Mouse (Mus musculus): ENCODE measurements around the gene Gm6583. TPM values are rescaled to one million over a fixed set of nuclear protein-coding genes. Genes with fewer than 3 reads are reported as not detected.

The Gm6583 gene
- not detected for polyA plus RNA-seq (2015; fragmentation: Illumina TruSeq; extraction: RNeasy Lipid Tissue Mini Kit (QIAGEN cat#74804); ENCODE audit: insufficient read depth, low read depth, low replicate concordance)

GRCm38 (mm10) chr5:112355910-112356309 is at the start of gene Gm6583:
Gm6583 (minus strand) TSS chr5:112356033.

GRCm38 (mm10) chr5:112394779-112395443 is 39.1 kb upstream of the Gm6583 start, which contains the start of gene Asphd2:
Asphd2 (minus strand) TSS chr5:112394866.

DNA sequence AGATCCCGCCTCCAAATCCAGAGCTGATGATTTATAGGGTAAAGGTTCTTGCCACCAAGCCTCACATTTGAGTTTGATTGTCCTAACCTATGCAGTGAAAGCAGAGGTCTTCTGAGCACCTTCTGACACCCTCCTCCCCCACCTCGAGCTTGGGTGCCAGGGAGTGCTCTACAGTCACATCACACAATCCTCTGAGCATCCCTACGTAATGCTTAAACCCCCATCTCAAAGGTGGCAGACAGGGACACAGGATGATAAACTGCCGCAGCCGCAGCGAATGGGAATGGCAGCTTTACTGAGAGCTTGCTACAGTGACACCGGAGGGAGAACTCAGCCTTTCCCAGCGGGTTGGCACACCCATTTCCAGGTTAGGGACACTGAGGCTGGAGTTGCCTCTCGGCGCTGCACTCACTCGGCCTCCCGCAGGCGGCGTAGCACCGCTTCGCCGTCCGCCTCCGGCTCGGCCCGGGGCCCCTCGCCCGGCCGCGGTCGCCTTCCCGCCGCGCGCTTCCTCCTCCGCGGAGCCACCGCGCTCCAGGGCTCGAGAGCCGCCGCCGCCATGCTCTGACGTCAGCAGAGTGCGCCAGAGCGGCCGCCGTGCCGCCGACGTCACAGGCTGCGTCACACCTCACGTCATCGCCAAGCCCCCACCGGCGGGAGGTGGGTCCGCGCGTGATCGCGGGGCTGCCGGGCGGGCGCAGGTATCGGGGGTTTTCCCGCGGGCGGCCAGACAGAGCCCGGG is 13.2 kb downstream of the Gm6583 start, which contains the start of the genes Srrd and Hps4:
Gene Srrd, minus strand, starts transcription at position 578 of the 742 bp plus-strand sequence.
Gene Hps4, plus strand, starts transcription at position 621 of the 742 bp plus-strand sequence.

GRCm38 (mm10) chr5:112325546-112326445 is 30.0 kb downstream of the Gm6583 start, which contains the start of gene Tfip11:
Tfip11 (plus strand) TSS chr5:112326358.

Other genes with a start within 250 kb of the Gm6583 start
- gene Cryba4, start 103.5 kb downstream of the Gm6583 start, polyA plus RNA-seq (2015; fragmentation: Illumina TruSeq; extraction: RNeasy Lipid Tissue Mini Kit (QIAGEN cat#74804); ENCODE audit: insufficient read depth, low read depth, low replicate concordance): not detected
- gene Crybb1, start 100.2 kb downstream of the Gm6583 start, polyA plus RNA-seq (2015; fragmentation: Illumina TruSeq; extraction: RNeasy Lipid Tissue Mini Kit (QIAGEN cat#74804); ENCODE audit: insufficient read depth, low read depth, low replicate concordance): not detected
- gene Tpst2, start 79.3 kb downstream of the Gm6583 start, polyA plus RNA-seq (2015; fragmentation: Illumina TruSeq; extraction: RNeasy Lipid Tissue Mini Kit (QIAGEN cat#74804); ENCODE audit: insufficient read depth, low read depth, low replicate concordance): 28.0 TPM
- 5.8 TPM for gene Tfip11, start 29.7 kb downstream of the Gm6583 start, polyA plus RNA-seq (2015; fragmentation: Illumina TruSeq; extraction: RNeasy Lipid Tissue Mini Kit (QIAGEN cat#74804); ENCODE audit: insufficient read depth, low read depth, low replicate concordance)
- 3.8 TPM for gene Srrd, start 13.0 kb downstream of the Gm6583 start, polyA plus RNA-seq (2015; fragmentation: Illumina TruSeq; extraction: RNeasy Lipid Tissue Mini Kit (QIAGEN cat#74804); ENCODE audit: insufficient read depth, low read depth, low replicate concordance)
- 16.8 TPM for gene Hps4, start 12.9 kb downstream of the Gm6583 start, polyA plus RNA-seq (2015; fragmentation: Illumina TruSeq; extraction: RNeasy Lipid Tissue Mini Kit (QIAGEN cat#74804); ENCODE audit: insufficient read depth, low read depth, low replicate concordance)
- gene Asphd2, start 38.8 kb upstream of the Gm6583 start, polyA plus RNA-seq (2015; fragmentation: Illumina TruSeq; extraction: RNeasy Lipid Tissue Mini Kit (QIAGEN cat#74804); ENCODE audit: insufficient read depth, low read depth, low replicate concordance): 0.85 TPM
- not detected for gene Gm6588, start 93.4 kb upstream of the Gm6583 start, polyA plus RNA-seq (2015; fragmentation: Illumina TruSeq; extraction: RNeasy Lipid Tissue Mini Kit (QIAGEN cat#74804); ENCODE audit: insufficient read depth, low read depth, low replicate concordance)
- gene Sez6l, start 221.2 kb upstream of the Gm6583 start, polyA plus RNA-seq (2015; fragmentation: Illumina TruSeq; extraction: RNeasy Lipid Tissue Mini Kit (QIAGEN cat#74804); ENCODE audit: insufficient read depth, low read depth, low replicate concordance): 4.6 TPM